Mouse (Mus musculus) CD4-positive, CD25-positive, alpha-beta regulatory T cell, adult 4 months (primary cell): ENCODE results near the gene Sos1. TPM values are rescaled to one million over a fixed set of nuclear protein-coding genes. Genes with fewer than 3 reads are reported as not detected.
A peak's percentile ranks its signal among the peaks of the same experiment; 100 is the strongest.
"Not testable (repeated sequence)": the region's sequence is repeated elsewhere in the genome, so short reads cannot be mapped to it uniquely, and the experiment has no call there.

Experiments used
- ATAC-seq: one replicate; pipeline ENCODE4 v1.8.0; 2017
- polyA plus RNA-seq, 2 experiments: library from polyadenylated mRNA; unstranded; fragments of 100-300 nt; shearing (Covaris generic); gene quantifications; one replicate each; pipeline ENCODE4 v1.2.1; 2017

The Sos1 gene
- polyA plus RNA-seq, 2 experiments from 2014 or later = 4.6 to 5.4 TPM

DNA sequence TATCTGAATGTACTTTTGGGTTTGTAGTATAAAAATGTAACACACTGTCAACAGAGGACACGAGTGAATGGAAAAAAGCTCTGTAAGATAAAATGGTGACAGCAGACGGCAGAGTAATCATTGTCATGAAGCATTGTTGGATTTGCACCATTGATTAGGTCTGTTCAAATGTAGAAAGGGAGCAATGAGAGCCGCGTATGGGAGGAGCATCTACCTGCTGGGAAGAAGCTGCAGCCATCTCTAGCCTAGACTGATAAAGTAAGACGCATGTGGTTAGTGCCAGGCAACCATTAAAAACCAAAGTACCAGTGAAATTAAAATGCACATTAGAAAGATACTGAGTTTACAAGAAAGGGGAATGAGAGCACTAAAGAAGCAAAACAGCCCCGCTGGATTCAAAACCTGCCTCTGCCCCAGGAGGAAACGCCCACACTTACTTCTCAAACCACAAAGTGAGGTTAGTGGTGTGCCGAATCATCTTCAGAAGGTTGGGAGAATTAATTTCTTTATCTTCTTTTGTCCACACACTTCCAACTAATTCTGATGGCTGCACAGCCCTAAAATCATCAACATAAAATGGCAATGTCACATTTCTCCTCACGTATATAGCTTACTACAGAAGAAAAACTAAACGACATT is 61.6 kb downstream of the Sos1 start:
- ATAC-seq = peak; percentile 82

DNA sequence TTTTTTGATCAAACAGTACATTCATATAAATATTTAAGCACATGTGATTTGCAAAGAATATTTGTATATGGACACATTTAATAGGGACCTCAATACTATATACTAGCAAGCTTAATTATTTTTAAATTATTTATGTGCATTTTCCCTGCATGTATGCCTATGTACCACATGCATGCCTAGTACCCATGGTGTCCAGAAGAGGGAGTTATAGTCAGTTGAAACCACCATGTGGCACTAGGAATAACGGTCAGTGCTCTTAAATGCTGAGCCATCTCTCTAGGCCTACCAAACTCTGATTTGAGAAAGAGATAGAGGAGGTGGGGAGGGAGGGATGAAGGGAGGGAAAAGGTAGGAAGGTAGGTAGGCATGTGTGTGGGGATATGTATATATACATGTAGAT is 69.1 kb downstream of the Sos1 start:
- no peak for ATAC-seq

DNA sequence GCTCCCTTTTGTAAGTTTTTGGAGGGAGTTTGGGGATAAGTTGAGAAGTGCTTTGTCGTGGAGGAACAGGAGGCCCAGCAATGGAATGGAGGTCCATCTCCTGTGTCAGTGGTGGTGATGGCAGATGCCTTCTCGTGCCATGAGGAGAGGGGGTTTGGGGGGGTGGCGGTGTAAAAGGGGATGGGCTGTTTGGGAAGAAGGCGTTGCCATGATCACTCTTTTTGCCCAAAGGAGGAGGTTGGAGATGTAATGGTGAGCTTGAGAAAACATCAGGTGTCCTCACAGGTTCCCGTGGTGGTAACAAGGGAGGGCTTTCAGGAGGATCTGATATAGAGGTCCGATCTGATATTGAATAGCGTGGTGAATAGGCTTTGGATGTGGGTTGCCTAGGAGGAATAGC is 82.0 kb downstream of the Sos1 start:
- ATAC-seq = no peak

DNA sequence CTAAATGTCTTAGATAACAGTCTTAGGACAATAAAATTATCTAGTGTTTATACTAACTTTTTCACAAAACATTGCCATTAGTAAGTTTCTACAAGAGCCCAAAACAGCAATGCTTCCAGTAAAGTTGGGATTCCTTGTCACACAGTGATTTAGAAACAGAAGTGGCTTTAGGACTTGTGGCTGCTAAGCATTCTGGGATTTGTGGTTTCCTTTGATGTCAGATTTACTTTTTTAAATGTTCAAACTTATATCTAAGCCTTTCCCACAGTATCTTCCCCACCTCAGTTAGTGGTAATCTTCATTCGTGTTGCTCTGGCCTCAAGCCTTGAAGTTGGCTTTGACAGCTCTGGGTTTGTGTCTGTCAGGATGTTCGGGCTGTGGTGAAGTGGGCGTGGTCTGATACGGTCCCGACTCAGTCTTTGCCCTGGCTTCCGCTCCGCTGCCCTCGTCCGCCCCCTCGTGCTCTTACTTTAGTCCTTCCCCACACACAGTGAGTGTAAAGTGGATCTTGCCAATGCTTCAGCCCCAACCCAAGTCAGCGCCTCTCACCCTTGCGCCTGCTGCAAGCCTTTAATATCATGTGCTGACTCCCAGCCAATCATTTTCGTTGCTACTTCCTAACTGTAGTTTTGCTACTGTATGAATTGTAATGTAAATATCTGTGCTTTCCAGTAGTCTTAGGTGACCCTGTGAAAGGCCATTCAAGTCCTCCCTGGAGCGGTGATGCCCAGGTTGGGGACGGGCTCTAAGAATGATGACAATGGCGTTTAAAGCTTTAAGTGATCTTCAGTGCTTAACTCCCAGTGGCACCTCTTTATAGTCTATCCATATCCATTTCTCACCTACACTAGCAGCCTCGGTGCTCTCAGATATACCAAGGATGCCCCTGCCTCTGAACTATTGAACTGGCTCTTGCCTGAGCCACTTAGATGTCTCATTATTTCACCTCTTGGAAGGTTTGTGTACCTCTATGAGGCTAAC is 88.5 kb downstream of the Sos1 start:
- peak; percentile 99 for ATAC-seq

DNA sequence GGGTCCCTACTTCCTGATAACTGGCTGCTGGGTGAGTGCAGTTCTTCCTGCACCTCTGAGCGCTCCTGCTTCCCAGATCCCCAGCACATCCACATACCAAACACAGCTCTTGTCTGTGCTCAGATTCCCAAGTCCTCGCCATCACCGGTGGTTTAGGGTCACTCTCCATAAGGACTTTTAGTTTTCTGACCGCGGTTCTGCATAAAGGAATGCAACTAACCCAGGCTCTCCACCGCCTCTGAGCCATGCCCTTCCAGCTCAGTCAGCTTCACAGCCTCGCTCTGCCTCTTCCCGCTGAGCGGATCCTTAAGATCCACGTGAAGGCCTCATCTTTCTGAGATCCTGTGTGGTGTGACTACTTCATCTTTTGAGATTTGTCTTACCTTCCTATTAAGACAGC is 90.2 kb downstream of the Sos1 start:
- no peak for ATAC-seq

DNA sequence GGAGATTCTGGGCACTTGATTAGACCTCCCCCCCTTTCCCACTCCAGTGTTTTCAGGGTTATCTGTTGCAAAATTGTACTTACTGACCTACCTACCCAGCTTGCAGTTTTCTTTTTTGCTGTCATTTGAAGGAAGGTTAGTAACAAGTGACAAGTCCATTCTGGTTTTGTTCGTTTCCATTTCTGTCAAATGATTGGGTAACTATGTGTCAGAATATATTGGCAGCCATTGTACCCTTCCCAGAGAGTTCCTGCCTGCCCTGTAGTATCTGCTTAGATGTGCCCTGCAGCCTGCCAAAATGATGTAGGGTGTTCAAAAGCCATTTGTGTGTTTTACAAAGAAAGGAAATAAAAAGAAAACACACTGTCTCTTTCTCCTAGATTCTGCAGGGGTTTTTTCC is 94.6 kb downstream of the Sos1 start:
- no peak for ATAC-seq

DNA sequence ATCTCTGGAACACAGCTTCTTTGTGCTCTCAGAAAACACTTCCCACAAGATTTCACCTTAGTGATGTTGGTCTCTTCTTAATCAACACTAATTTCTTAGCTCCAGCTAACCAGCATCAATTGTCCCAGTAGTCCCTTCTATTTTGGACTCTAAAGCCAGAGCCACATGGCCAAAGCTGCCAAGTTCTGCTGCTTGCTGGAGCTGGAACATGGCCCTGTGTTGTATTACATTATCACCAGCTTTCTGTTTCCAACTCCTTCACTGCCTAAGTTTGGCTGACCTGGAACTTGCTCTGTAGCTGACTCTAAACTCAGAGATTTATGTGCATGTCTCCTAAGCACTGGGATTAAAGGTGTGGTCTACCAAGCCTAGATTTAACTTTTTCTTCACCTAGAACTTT is 101.9 kb downstream of the Sos1 start:
- ATAC-seq = not testable (repeated sequence)

DNA sequence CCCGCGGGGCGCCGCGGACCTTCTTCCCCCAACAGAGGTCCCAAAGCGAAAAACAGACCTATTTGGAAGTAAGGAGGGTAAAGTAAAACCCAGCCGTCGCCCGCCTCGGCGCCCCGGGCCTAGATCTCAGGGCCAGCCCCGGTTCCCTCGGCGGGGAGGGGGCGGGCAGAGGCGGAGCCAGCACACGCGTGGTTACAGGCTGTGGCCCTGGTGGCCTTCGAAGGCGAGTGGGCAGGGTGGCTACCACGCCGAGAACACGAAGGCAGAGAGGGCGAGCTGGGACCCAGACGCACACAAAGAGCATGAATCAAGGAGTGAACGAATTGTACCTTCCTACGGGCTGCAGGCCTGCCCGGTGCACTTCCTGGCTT is 106.5 kb downstream of the Sos1 start:
- ATAC-seq = peak; percentile 66

DNA sequence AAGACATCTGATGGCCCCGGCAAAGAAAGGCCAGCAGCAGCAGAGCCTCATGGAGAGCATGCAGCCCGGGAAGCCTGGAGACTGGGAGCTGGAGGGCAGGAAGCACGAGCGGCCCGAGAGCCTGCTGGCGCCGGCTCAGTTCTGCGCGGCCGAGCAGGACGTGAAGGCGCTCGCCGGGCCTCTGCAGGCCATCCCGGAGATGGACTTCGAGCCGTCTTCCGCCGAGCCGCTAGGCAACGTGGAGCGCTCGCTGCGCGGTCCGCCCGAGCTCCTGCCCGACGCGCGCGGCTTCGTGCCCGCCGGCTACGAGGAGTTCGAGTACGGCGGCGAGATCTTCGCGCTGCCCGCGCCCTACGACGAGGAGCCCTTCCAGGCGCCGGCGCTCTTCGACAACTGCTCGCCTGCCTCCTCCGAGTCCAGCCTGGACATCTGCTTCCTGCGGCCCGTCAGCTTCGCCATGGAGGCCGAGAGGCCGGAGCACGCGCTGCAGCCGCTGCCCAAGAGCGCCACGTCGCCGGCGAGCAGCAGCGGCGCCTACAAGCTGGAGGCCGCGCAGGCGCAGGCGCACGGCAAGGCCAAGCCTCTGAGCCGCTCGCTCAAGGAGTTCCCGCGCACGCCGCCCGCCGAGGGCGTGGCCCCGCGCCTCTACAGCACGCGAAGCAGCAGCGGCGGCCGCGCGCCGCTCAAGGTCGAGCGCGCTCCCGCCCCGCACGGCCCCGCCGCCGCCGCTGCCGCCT is 107.1 kb downstream of the Sos1 start, which contains the start of gene Gm10190:
TSS of gene Gm10190 (minus strand) at position 553 of the 737 bp plus-strand sequence.
- peak; percentile 97 for ATAC-seq

DNA sequence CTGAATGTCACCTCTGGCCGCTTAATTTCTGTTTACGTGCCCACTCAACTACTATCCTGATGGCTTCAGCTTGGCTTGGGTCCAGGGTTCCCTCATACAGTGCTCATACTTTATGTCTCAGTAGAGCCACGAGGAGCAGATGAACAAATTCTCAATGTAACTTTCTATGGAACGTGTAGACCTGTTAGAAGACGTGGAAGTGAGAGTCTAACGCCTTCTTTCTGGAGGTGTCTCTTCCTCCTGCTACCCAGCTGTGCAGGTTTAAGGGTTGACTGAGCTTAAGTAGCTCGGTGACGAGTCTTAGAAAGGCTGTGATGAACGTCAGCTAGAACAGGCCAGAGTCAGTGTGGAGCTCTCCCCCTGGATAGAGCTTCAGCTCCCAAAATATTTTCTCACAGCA is 111.6 kb downstream of the Sos1 start:
- ATAC-seq = no peak

DNA sequence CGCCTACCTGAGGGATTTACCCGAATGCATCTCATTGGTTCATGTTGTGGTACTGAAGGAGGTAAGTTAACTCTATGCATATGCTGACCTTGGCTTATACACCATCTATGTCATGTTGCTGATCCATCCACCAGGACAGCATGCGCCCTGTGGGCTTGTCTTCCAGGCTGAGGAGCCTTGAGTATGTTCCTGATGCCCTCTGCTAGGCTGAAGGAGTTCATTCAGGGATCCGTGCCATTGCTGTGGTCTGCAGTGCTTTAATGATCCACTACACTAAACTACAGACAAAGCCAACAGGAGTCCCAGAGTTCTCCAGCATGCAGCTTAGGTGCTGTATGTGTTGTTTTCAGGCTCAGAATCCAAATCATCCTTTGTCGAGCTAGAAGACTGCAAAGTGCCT is 113.0 kb downstream of the Sos1 start:
- ATAC-seq = no peak

DNA sequence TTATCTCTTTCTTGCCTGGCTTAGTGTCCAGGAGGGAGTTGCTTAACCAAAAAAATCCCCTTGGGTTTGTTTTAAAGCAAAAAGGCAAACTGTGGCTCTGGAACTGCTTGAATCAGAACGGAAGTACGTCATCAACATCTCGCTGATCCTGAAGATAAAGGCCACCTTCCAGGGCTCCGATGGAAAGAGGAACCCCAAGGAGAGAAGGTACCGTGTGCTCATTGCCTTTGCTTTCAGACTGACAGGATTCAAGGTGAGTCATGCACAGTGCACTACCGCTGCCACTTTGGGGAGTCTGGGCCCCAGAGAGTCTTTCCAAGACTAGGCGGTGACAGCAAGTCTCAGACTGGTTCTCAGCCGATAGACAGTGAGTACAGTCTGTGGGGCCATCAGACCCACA is 120.0 kb downstream of the Sos1 start:
- peak; percentile 43 for ATAC-seq

DNA sequence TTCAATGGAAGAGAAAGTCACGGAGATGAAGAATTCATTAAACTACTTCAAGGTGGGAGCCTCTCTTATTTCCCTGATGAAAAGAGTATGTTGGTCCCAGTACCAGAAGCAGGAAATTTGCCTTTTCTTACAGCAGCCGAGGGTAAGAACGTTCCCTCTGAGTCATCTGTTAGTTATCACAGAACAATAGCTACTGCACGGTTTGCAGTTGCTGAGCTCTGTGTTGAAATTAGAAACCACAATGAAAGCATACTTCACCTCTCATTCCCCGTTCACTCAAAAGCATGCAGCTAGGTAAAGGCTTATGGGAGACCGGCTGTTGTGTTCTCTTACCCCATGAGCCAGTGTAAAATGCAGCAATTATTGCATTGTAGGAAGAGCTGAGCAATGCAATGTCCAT is 133.0 kb downstream of the Sos1 start:
- ATAC-seq = no peak

DNA sequence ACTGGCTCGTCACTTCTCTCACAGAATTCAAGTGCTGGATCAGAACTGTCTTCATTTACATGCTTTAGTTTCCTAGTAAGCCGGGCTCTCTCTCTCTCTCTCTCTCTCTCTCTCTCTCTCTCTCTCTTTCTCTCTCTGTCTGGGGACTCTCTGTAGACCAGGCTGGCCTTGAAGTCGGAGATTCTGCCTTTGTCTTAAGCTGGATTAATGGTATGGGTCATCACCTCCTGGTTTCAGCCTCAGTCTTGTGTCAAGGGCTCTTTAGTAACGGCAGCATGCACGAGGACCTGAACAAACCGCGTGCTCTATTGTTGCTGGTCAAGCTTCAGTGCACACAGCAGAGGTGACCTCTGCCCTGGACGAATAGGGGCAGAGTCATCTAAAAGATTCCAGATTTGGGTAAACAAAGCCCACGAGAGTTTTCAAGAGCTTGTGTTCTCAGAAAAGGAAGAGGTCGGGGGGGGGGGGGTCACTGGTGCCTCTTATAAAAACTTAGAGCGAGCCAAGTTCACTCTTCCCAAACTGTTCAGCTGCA is 133.6 kb downstream of the Sos1 start:
- ATAC-seq = no peak

DNA sequence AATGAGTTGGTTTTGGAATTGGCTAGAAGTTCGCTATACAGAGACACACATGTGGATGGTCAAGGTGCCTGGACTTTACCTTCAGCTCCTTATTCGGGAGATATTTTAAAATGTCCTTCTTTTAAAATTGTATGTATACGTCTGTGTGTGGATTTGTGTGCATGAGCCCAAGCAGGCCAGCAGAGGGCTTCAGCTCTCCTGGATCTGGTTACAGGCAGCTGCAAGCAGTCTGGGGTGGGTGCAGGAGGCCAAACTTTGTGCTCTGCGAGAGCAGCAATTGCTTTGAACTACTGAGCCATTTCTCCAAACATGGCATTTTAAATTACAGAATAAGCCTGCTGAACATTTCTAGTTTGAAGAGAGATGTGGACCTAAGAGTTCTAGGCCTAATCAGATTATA is 135.0 kb downstream of the Sos1 start:
- ATAC-seq = no peak

Other genes with a start within 250 kb of the Sos1 start
- gene Morn2, start 190.2 kb downstream of the Sos1 start, polyA plus RNA-seq = 1 to 10 TPM; 2.4 to 3.2 TPM
- 10 to 100 TPM in 1 of 2 experiments, 1 to 10 TPM in 1; 8.2 to 11.8 TPM for gene Dhx57, start 190.0 kb downstream of the Sos1 start, polyA plus RNA-seq
- gene Arhgef33, start 173.0 kb downstream of the Sos1 start, polyA plus RNA-seq = not detected
- not detected for gene Gm10190, start 106.9 kb downstream of the Sos1 start, polyA plus RNA-seq
- under 1 TPM; 0.46 to 0.53 TPM for gene Cdkl4, start 97.4 kb upstream of the Sos1 start, polyA plus RNA-seq
- gene Map4k3, start 248.0 kb upstream of the Sos1 start, polyA plus RNA-seq = 1 to 10 TPM; 3.3 to 6.3 TPM